Mouse (Mus musculus) lung, embryonic 15.5 days (tissue): ENCODE data around the gene Wfdc15a. TPM values are rescaled to one million over a fixed set of nuclear protein-coding genes. Genes with fewer than 3 reads are reported as not detected.
"Not testable (repeated sequence)": the region's sequence is repeated elsewhere in the genome, so short reads cannot be mapped to it uniquely, and the experiment has no call there.

Experiments
- ATAC-seq: fragments of 200-750 bp; cut with Nextera tagmentation; 2 replicates; pipeline ENCODE4 v1.8.0; 2017; ENCODE audit warnings: moderate number of reproducible peaks, borderline replicate concordance; ENCODE audit not compliant: low FRiP score, low TSS enrichment; ENCODE audit errors: extremely low read depth
- H3K27ac ChIP-seq: fragments of 300-500 bp; sonication (generic); 2 replicates; pipeline ENCODE4 v1.5.1; 2015; ENCODE audit warnings: moderate library complexity, mild to moderate bottlenecking, inconsistent platforms
- H3K27me3 ChIP-seq: fragments of 300-500 bp; sonication (generic); 2 replicates; pipeline ENCODE4 v1.6.1; 2015; ENCODE audit warnings: inconsistent platforms
- H3K36me3 ChIP-seq: fragments of 300-500 bp; sonication (generic); 2 replicates; pipeline ENCODE4 v1.6.1; 2015; ENCODE audit warnings: inconsistent platforms
- H3K4me1 ChIP-seq: fragments of 300-500 bp; sonication (generic); 2 replicates; pipeline ENCODE4 v1.6.1; 2015; ENCODE audit warnings: inconsistent platforms
- H3K4me2 ChIP-seq: fragments of 300-500 bp; sonication (generic); 2 replicates; pipeline ENCODE4 v1.6.1; 2015; ENCODE audit warnings: inconsistent platforms, mild to moderate bottlenecking, moderate library complexity
- H3K4me3 ChIP-seq: fragments of 300-500 bp; sonication (generic); 2 replicates; pipeline ENCODE4 v1.5.1; 2015; ENCODE audit warnings: mild to moderate bottlenecking, inconsistent platforms
- H3K9ac ChIP-seq: fragments of 300-500 bp; sonication (generic); 2 replicates; pipeline ENCODE4 v1.6.1; 2015; ENCODE audit warnings: inconsistent platforms
- H3K9me3 ChIP-seq: fragments of 300-500 bp; sonication (generic); 2 replicates; pipeline ENCODE4 v1.6.1; 2016; ENCODE audit warnings: inconsistent platforms
- WGBS: fragments of 180-500 bp; shearing (Covaris S2); methylation state at CpG from one replicate; pipeline ENCODE4 v1.1.7; 2015; 5-methylcytosine and 5-hydroxymethylcytosine counted together
- polyA plus RNA-seq: library from polyadenylated mRNA; unstranded; fragments of >200 nt; fragmentation: Nextera tagmentation; extraction: Ambion mirVana; gene quantifications from 2 replicates; pipeline ENCODE4 v1.2.1, GENCODE M21; 2015

Gene Wfdc15a
- polyA plus RNA-seq: not detected in 2 replicates

- no peak within 1 kb of the TSS for H3K4me2 ChIP-seq
- no peaks in the 10 kb centered on the region for H3K4me1 ChIP-seq
- no peak within 1 kb of the TSS for H3K4me3 ChIP-seq
- no peaks in the 10 kb centered on the region for H3K36me3 ChIP-seq
- no peaks in the 10 kb centered on the region for H3K9me3 ChIP-seq
- no peaks in the 10 kb centered on the region for H3K27me3 ChIP-seq
- no peak within 1 kb of the TSS for H3K9ac ChIP-seq
- H3K27ac ChIP-seq: no peak within 1 kb of the TSS
- WGBS: 77% methylated on average over 20 of the region's 20 CpGs
- ATAC-seq: no peak
These were observed at the start of gene Wfdc15a for GRCm38 (mm10) chr2:164199626-164200327. Wfdc15a (minus strand) TSS chr2:164200130.

- Histone ChIP-seq H3K4me2 (no peak within 1 kb of the TSS), H3K4me1 (no peaks in the 10 kb centered on the region), H3K27ac (no peak within 1 kb of the TSS), H3K9me3 (no peaks in the 10 kb centered on the region), H3K9ac (no peak within 1 kb of the TSS), H3K4me3 (no peak within 1 kb of the TSS), H3K36me3 (no peaks in the 10 kb centered on the region), H3K27me3 (no peaks in the 10 kb centered on the region)
- WGBS: 71% methylated on average over 3 of the region's 3 CpGs
- no peak for ATAC-seq
These were observed 38.4 kb upstream of the Wfdc15a start, which contains the start of gene Svs2 for GRCm38 (mm10) chr2:164238366-164238765. Svs2 (minus strand) TSS chr2:164238466.

- H3K27ac ChIP-seq: no peak overlapping the region
- H3K36me3 ChIP-seq: no peaks in the 10 kb centered on the region
- no peak overlapping the region for H3K9ac ChIP-seq
- no peak for ATAC-seq
- 76% methylated on average over 8 of the region's 8 CpGs for WGBS
- no peaks in the 10 kb centered on the region for H3K9me3 ChIP-seq
- H3K4me2 ChIP-seq: no peak overlapping the region
- no peaks in the 10 kb centered on the region for H3K27me3 ChIP-seq
- H3K4me3 ChIP-seq: no peak overlapping the region
- H3K4me1 ChIP-seq: no peaks in the 10 kb centered on the region
These were observed 32.7 kb upstream of the Wfdc15a start for GRCm38 (mm10) chr2:164232671-164233070.

DNA sequence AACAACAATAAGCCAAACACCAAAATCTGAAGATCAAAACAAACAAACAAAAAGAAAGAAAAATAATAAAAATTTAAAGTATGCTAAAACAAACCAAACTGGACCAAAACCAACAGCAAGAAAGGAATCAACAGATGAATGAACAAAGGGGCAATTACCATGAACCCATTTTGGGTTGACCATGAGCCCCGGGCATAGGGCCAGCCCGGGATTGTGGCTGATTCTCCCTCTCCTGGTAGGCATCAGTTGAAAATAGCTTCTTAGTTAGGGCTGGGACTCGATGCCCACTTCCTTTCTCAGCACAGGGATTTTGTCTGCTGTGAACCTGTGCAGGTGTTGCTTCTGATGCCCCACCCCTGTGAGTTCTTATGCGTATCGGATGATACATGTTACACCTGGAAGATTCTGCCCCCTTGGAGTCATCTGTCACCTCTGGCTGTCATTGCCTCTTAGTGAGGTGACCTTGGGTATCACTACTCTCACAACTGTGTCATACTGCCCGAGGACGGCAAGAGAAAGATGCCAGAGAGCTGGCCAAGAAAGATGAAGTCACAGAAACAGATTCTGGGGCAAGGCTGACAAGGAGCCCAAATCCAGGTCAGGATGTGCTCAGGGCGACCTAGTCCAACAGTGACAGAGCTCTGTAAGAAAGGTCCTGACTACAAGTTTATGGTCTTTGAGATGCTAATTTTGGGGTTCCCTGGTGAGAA, 28.6 kb upstream of the Wfdc15a start:
- no peaks in the 10 kb centered on the region for H3K36me3 ChIP-seq
- no peak overlapping the region for H3K9ac ChIP-seq
- H3K4me1 ChIP-seq: no peaks in the 10 kb centered on the region
- no peak overlapping the region for H3K4me2 ChIP-seq
- ATAC-seq: no peak
- no peak overlapping the region for H3K27ac ChIP-seq
- WGBS: 78% methylated on average over 8 of the region's 8 CpGs
- H3K9me3 ChIP-seq: no peaks in the 10 kb centered on the region
- H3K4me3 ChIP-seq: no peak overlapping the region
- H3K27me3 ChIP-seq: no peaks in the 10 kb centered on the region

DNA sequence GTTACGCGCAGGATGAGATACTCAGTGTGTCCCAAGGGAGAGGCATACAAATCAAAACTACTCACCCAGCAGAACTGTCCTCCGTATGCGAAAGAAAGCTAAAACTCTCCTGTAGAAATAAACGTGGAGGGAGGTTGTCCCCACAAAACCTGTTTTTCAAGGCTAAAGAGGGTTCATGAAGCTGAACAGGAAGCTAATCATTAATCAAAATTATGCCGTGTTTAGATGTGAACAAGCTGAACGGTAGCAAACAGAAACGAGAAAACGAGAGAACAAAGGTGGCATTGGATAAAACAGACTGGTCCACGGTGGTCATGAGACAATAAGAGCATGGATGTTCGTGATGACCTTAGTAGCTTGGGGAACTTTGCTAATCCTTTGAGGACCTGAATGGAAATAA, 21.6 kb upstream of the Wfdc15a start, which contains the start of gene Wfdc15b:
TSS of gene Wfdc15b (minus strand) at position 139 of the 400 bp plus-strand sequence.
- H3K4me3 ChIP-seq: no peak within 1 kb of the TSS
- no peak within 1 kb of the TSS for H3K9ac ChIP-seq
- H3K36me3 ChIP-seq: no peaks in the 10 kb centered on the region
- ATAC-seq: no peak
- no peaks in the 10 kb centered on the region for H3K27me3 ChIP-seq
- no peak within 1 kb of the TSS for H3K27ac ChIP-seq
- no peak within 1 kb of the TSS for H3K4me2 ChIP-seq
- H3K9me3 ChIP-seq: no peaks in the 10 kb centered on the region
- WGBS: 34% methylated on average over 11 of the region's 11 CpGs
- H3K4me1 ChIP-seq: no peaks in the 10 kb centered on the region

DNA sequence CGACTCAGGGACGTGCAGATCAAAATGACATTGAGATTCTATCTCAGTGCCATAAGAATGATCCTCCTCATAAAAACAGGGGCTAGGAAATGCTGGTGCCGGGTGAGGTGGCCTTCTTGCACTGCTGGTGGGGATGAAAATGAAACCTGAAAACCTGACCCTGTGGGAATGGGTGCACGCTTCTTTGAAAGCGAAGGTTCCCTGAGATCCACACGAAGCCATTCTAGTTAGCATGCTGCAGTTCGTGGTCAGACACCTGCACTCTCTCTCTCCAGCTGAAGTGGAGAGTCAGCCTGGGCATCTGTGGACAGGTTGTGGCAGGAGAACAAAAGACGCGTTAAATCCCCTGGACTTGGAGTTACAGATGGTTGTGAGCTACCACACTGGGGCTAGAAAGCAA, 19.4 kb upstream of the Wfdc15a start:
- no peak overlapping the region for H3K9ac ChIP-seq
- H3K9me3 ChIP-seq: no peaks in the 10 kb centered on the region
- H3K4me2 ChIP-seq: no peak overlapping the region
- no peak for ATAC-seq
- no peaks in the 10 kb centered on the region for H3K36me3 ChIP-seq
- no peak overlapping the region for H3K4me3 ChIP-seq
- H3K27ac ChIP-seq: no peak overlapping the region
- no peaks in the 10 kb centered on the region for H3K27me3 ChIP-seq
- no peaks in the 10 kb centered on the region for H3K4me1 ChIP-seq
- whole genome bisulfite sequencing: 79% methylated on average over 9 of the region's 9 CpGs

- Histone ChIP-seq H3K4me1 (no peaks in the 10 kb centered on the region), H3K27me3 (no peaks in the 10 kb centered on the region), H3K36me3 (no peaks in the 10 kb centered on the region), H3K9ac (no peak overlapping the region), H3K27ac (no peak overlapping the region), H3K9me3 (no peaks in the 10 kb centered on the region), H3K4me3 (no peak overlapping the region), H3K4me2 (no peak overlapping the region)
- no peak for ATAC-seq
- 75% methylated on average over 5 of the region's 5 CpGs for WGBS
These were observed 12.8 kb upstream of the Wfdc15a start for GRCm38 (mm10) chr2:164212711-164213110.

DNA sequence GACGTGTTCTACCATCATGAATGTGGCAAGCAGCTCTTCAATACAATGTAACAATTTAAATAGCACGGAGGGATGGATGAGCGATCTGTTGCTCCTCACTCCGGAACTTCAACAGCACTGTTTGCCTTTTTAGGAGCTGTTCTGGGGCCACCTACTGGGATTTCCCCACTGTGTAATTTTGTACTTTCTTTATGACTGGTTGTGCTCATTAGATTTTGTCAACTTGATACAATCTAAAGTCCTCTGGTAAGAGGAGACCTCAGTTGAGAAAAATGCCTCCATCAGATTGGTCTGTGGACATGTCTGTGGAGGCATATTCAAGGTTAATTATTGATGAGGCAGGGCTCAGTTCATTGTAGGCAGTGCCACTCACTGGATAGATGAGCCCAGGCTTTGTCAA, 11.0 kb upstream of the Wfdc15a start:
- no peak overlapping the region for H3K4me2 ChIP-seq
- H3K4me3 ChIP-seq: no peak overlapping the region
- no peak overlapping the region for H3K27ac ChIP-seq
- H3K9ac ChIP-seq: no peak overlapping the region
- no peaks in the 10 kb centered on the region for H3K9me3 ChIP-seq
- ATAC-seq: no peak
- no peaks in the 10 kb centered on the region for H3K36me3 ChIP-seq
- H3K4me1 ChIP-seq: no peaks in the 10 kb centered on the region
- no peaks in the 10 kb centered on the region for H3K27me3 ChIP-seq
- 81% methylated on average over 4 of the region's 4 CpGs for WGBS

DNA sequence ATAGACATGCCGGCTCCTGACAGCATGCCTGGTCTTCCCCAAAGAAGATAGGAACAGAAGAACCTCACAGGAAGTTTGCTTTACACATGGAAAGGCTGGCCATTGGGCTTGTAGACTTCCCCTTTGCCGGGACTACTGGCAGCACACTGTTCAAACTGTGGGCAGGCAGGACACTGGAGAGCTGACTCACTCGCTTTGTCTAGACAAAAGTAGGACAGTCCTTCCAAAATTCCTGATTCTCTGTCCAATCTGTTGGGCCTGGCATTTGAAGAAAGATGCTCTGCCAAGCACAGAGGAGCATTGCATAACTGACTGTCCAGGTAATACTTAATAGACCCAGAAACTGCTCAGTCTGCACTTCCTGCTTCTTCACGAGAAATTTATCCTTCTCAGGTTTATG, 6.7 kb upstream of the Wfdc15a start:
- H3K9ac ChIP-seq: no peak overlapping the region
- H3K4me3 ChIP-seq: no peak overlapping the region
- no peaks in the 10 kb centered on the region for H3K27me3 ChIP-seq
- no peak overlapping the region for H3K27ac ChIP-seq
- no peak for ATAC-seq
- no peaks in the 10 kb centered on the region for H3K4me1 ChIP-seq
- no peaks in the 10 kb centered on the region for H3K9me3 ChIP-seq
- WGBS: 51% methylated on average over 4 of the region's 4 CpGs
- H3K4me2 ChIP-seq: no peak overlapping the region
- H3K36me3 ChIP-seq: no peaks in the 10 kb centered on the region

DNA sequence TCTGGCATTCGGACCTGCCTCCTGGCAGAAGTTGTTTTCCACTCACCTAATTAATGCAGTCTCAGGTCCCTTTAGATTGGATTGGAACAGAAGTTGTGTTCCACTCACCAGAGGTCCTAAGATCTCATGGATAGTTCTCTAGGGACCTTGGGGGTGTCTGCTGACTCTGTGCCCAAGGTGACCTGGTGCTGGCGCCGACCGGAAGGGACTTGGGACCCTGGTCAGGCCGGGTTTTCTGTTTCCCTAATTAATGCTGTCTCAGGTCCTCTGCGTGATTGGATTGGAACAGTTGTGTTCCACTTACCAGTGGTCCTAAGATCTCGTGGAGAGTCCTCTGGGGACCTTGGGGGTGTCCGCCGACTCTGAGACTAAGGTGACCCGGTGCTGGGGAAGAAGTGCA, 6.1 kb upstream of the Wfdc15a start:
- H3K27me3 ChIP-seq, H3K4me3 ChIP-seq, ATAC-seq, H3K9ac ChIP-seq, H3K4me1 ChIP-seq, H3K9me3 ChIP-seq, H3K4me2 ChIP-seq, H3K27ac ChIP-seq, H3K36me3 ChIP-seq: not testable (repeated sequence)
- WGBS: 86% methylated on average over 10 of the region's 10 CpGs

DNA sequence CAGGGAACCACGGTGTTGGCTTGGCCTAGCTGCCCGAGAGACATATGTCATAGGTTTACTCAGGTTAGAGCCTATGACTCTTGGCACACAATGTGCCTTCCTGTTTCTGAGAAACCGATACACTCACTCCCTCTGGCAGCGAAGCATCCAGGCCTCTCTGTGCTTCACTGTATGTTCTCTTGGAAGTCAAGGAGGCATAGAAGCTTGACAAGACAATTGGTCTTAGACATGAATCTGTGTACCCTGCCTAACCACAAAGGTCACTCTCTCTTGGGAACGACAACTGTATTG, 3.3 kb downstream of the Wfdc15a start:
- no peak overlapping the region for H3K9ac ChIP-seq
- H3K4me2 ChIP-seq: no peak overlapping the region
- H3K4me1 ChIP-seq: no peaks in the 10 kb centered on the region
- H3K36me3 ChIP-seq: no peaks in the 10 kb centered on the region
- 68% methylated on average over 5 of the region's 5 CpGs for WGBS
- H3K27ac ChIP-seq: no peak overlapping the region
- no peak overlapping the region for H3K4me3 ChIP-seq
- H3K9me3 ChIP-seq: no peaks in the 10 kb centered on the region
- no peaks in the 10 kb centered on the region for H3K27me3 ChIP-seq
- no peak for ATAC-seq

- Histone ChIP-seq H3K9ac (no peak overlapping the region), H3K9me3 (no peaks in the 10 kb centered on the region), H3K27me3 (no peaks in the 10 kb centered on the region), H3K27ac (no peak overlapping the region), H3K4me2 (no peak overlapping the region), H3K36me3 (no peaks in the 10 kb centered on the region), H3K4me3 (no peak overlapping the region), H3K4me1 (no peaks in the 10 kb centered on the region)
- 83% methylated on average over 5 of the region's 5 CpGs for WGBS
- no peak for ATAC-seq
These were observed 3.8 kb downstream of the Wfdc15a start for GRCm38 (mm10) chr2:164195971-164196699.
